Mouse (Mus musculus) forebrain, embryonic 14.5 days (tissue): ENCODE data around the gene Gm10643. TPM values are rescaled to one million over a fixed set of nuclear protein-coding genes. Genes with fewer than 3 reads are reported as not detected.

Source experiments
- ATAC-seq: fragments of 200-750 bp; cut with Nextera tagmentation; 2 replicates; pipeline ENCODE4 v1.8.0; 2017; ENCODE audit warnings: mild to moderate bottlenecking, moderate library complexity
- DNase-seq: peaks from one replicate; pipeline ENCODE4 v3.0.0-alpha.2; 2015; ENCODE audit warnings: low spot score
- H3K27ac ChIP-seq: fragments of 300-500 bp; sonication (generic); 2 replicates; pipeline ENCODE4 v1.5.1; 2014; ENCODE audit warnings: low read depth, mild to moderate bottlenecking, control low read depth, low read length, moderate library complexity
- H3K27me3 ChIP-seq: fragments of 300-500 bp; sonication (generic); replicated peaks from 2 replicates; pipeline ENCODE4 v1.6.1; 2014; ENCODE audit warnings: low read length, control low read depth, mixed read lengths; ENCODE audit not compliant: control insufficient read depth, insufficient read depth
- H3K36me3 ChIP-seq: fragments of 300-500 bp; sonication (generic); 2 replicates; pipeline ENCODE4 v1.6.1; 2014; ENCODE audit warnings: low read length, control low read depth; ENCODE audit not compliant: control insufficient read depth, insufficient read depth
- H3K4me1 ChIP-seq: fragments of 300-500 bp; sonication (generic); 2 replicates; pipeline ENCODE4 v1.6.1; 2014; ENCODE audit warnings: antibody characterized with exemption, low read length, control low read depth; ENCODE audit not compliant: control insufficient read depth, insufficient read depth
- H3K4me2 ChIP-seq: fragments of 300-500 bp; sonication (generic); 2 replicates; pipeline ENCODE4 v1.6.1; 2014; ENCODE audit warnings: mild to moderate bottlenecking, control low read depth, low read length
- H3K4me3 ChIP-seq: fragments of 300-500 bp; sonication (generic); 2 replicates; pipeline ENCODE4 v1.5.1; 2014; ENCODE audit warnings: low read depth, low read length, control low read depth
- H3K9ac ChIP-seq: fragments of 300-500 bp; sonication (generic); 2 replicates; pipeline ENCODE4 v1.6.1; 2014; ENCODE audit warnings: mild to moderate bottlenecking, low read length, control low read depth, moderate library complexity
- H3K9me3 ChIP-seq: fragments of 300-500 bp; sonication (generic); replicated peaks from 2 replicates; pipeline ENCODE4 v1.6.1; 2016; ENCODE audit warnings: low read length, control low read depth, mixed read lengths; ENCODE audit not compliant: control insufficient read depth
- WGBS: fragments of 180-500 bp; shearing (Covaris S2); extraction: QIAGEN DNeasy Blood & Tissue Kit; methylation state at CpG from one replicate; pipeline ENCODE4 v1.1.7; 2014; 5-methylcytosine and 5-hydroxymethylcytosine counted together
- polyA plus RNA-seq: library from polyadenylated mRNA; unstranded; fragments of >200 nt; fragmentation: Nextera tagmentation; extraction: Ambion mirVana; gene quantifications from 2 replicates; pipeline ENCODE4 v1.2.1, GENCODE M21; 2014

Gm10643 gene
- polyA plus RNA-seq, 1 experiment from 2014 or later = 1.3 TPM

- ATAC-seq (no peak), DNase-seq (no peak)
- Histone ChIP-seq H3K9ac (no peak overlapping the region), H3K4me1 (no peaks in the 10 kb centered on the region), H3K4me2 (no peak overlapping the region), H3K9me3 (no peaks in the 10 kb centered on the region), H3K27me3 (no peaks in the 10 kb centered on the region), H3K36me3 (peaks cover 88% of the 10 kb centered on the region), H3K4me3 (no peak overlapping the region), H3K27ac (no peak overlapping the region)
- 69% methylated on average over 8 of the region's 8 CpGs for WGBS
Measured at GRCm38 (mm10) chr8:84096061-84096460, 31.1 kb upstream of the Gm10643 start.

GRCm38 (mm10) chr8:84090585-84090984, 25.6 kb upstream of the Gm10643 start:
- DNase-seq = no peak
- Histone ChIP-seq H3K9me3 (no peaks in the 10 kb centered on the region), H3K4me2 (no peak overlapping the region), H3K27ac (no peak overlapping the region), H3K4me1 (no peaks in the 10 kb centered on the region), H3K27me3 (no peaks in the 10 kb centered on the region), H3K9ac (no peak overlapping the region), H3K36me3 (peaks cover 87% of the 10 kb centered on the region), H3K4me3 (no peak overlapping the region)
- 90% methylated on average over 8 of the region's 8 CpGs for WGBS
- ATAC-seq = no peak

- WGBS = 69% methylated on average over 9 of the region's 9 CpGs
- Histone ChIP-seq H3K4me1 (no peaks in the 10 kb centered on the region), H3K9me3 (no peaks in the 10 kb centered on the region), H3K4me2 (no peak overlapping the region), H3K4me3 (no peak overlapping the region), H3K27ac (no peak overlapping the region), H3K27me3 (no peaks in the 10 kb centered on the region), H3K9ac (no peak overlapping the region), H3K36me3 (peaks cover 87% of the 10 kb centered on the region)
- DNase-seq (no peak), ATAC-seq (no peak)
Measured at GRCm38 (mm10) chr8:84089277-84089676, 24.3 kb upstream of the Gm10643 start.

- Histone ChIP-seq H3K9me3 (no peaks in the 10 kb centered on the region), H3K4me3 (no peak overlapping the region), H3K27me3 (no peaks in the 10 kb centered on the region), H3K4me1 (no peaks in the 10 kb centered on the region), H3K9ac (no peak overlapping the region), H3K36me3 (peaks cover 90% of the 10 kb centered on the region), H3K4me2 (no peak overlapping the region), H3K27ac (no peak overlapping the region)
- 94% methylated on average over 14 of the region's 14 CpGs for WGBS
- no peak for DNase-seq
- ATAC-seq = no peak
Measured at GRCm38 (mm10) chr8:84087821-84088220, 22.9 kb upstream of the Gm10643 start.

GRCm38 (mm10) chr8:84087156-84087555, 22.2 kb upstream of the Gm10643 start:
- no peaks in the 10 kb centered on the region for H3K9me3 ChIP-seq
- H3K27ac ChIP-seq = no peak overlapping the region
- no peak overlapping the region for H3K9ac ChIP-seq
- H3K27me3 ChIP-seq = no peaks in the 10 kb centered on the region
- H3K4me1 ChIP-seq = no peaks in the 10 kb centered on the region
- no peak for DNase-seq
- no peak overlapping the region for H3K4me2 ChIP-seq
- WGBS = 90% methylated on average over 7 of the region's 7 CpGs
- H3K4me3 ChIP-seq = no peak overlapping the region
- ATAC-seq = no peak
- H3K36me3 ChIP-seq = peaks cover 90% of the 10 kb centered on the region

GRCm38 (mm10) chr8:84084341-84085115, 19.6 kb upstream of the Gm10643 start:
- no peak overlapping the region for H3K4me3 ChIP-seq
- no peak overlapping the region for H3K4me2 ChIP-seq
- WGBS = 29% methylated on average over 42 of the region's 42 CpGs
- H3K9me3 ChIP-seq = no peaks in the 10 kb centered on the region
- 0 out of 2 replicates have a peak overlapping the region, but pooled peaks have one; percentile 21 for H3K9ac ChIP-seq
- no peak for DNase-seq
- H3K27me3 ChIP-seq = no peaks in the 10 kb centered on the region
- H3K36me3 ChIP-seq = peaks cover 89% of the 10 kb centered on the region
- no peaks in the 10 kb centered on the region for H3K4me1 ChIP-seq
- ATAC-seq = no peak
- H3K27ac ChIP-seq = no peak overlapping the region

- H3K4me3 ChIP-seq = no peak overlapping the region
- DNase-seq (no peak), ATAC-seq (no peak)
- no peak overlapping the region for H3K27ac ChIP-seq
- H3K4me1 ChIP-seq = no peaks in the 10 kb centered on the region
- 0 out of 2 replicates have a peak overlapping the region, but pooled peaks have one; percentile 21 for H3K9ac ChIP-seq
- no peaks in the 10 kb centered on the region for H3K9me3 ChIP-seq
- no peaks in the 10 kb centered on the region for H3K27me3 ChIP-seq
- peaks cover 87% of the 10 kb centered on the region for H3K36me3 ChIP-seq
- WGBS = 40% methylated on average over 8 of the region's 8 CpGs
- H3K4me2 ChIP-seq = no peak overlapping the region
Measured at GRCm38 (mm10) chr8:84083829-84084241, 18.9 kb upstream of the Gm10643 start.

GRCm38 (mm10) chr8:84079206-84079605, 14.3 kb upstream of the Gm10643 start:
- Histone ChIP-seq H3K27ac (no peak overlapping the region), H3K27me3 (no peaks in the 10 kb centered on the region), H3K9ac (no peak overlapping the region), H3K4me2 (no peak overlapping the region), H3K9me3 (no peaks in the 10 kb centered on the region), H3K4me1 (no peaks in the 10 kb centered on the region), H3K4me3 (no peak overlapping the region), H3K36me3 (peaks cover 66% of the 10 kb centered on the region)
- no peak for ATAC-seq
- DNase-seq = no peak
- 88% methylated on average over 5 of the region's 5 CpGs for WGBS

GRCm38 (mm10) chr8:84076849-84077248, 11.9 kb upstream of the Gm10643 start:
- Histone ChIP-seq H3K27ac (no peak overlapping the region), H3K27me3 (no peaks in the 10 kb centered on the region), H3K4me3 (no peak overlapping the region), H3K9me3 (no peaks in the 10 kb centered on the region), H3K4me2 (no peak overlapping the region), H3K9ac (no peak overlapping the region), H3K4me1 (peaks cover 4% of the 10 kb centered on the region; the same call in 1 of the 2 replicates), H3K36me3 (peaks cover 43% of the 10 kb centered on the region)
- DNase-seq (no peak), ATAC-seq (no peak)
- WGBS = 93% methylated on average over 3 of the region's 3 CpGs
